Mouse (Mus musculus) midbrain, postnatal 0 days (tissue): Measurements from ENCODE around the gene Zfand4. TPM values are rescaled to one million over a fixed set of nuclear protein-coding genes. Genes with fewer than 3 reads are reported as not detected.
"Not testable (repeated sequence)": the region's sequence is repeated elsewhere in the genome, so short reads cannot be mapped to it uniquely, and the experiment has no call there.

Source experiments
- ATAC-seq: fragments of 200-750 bp; cut with Nextera tagmentation; 2 replicates; pipeline ENCODE4 v1.8.0; 2017; ENCODE audit warnings: moderate number of reproducible peaks, mild to moderate bottlenecking, moderate TSS enrichment, moderate library complexity; ENCODE audit not compliant: low FRiP score
- DNase-seq: peaks from one replicate; pipeline ENCODE4 v3.0.0-alpha.2; 2015; ENCODE audit warnings: low spot score
- H3K27ac ChIP-seq: fragments of 300-500 bp; sonication (generic); 2 replicates; pipeline ENCODE4 v1.5.1; 2014; ENCODE audit warnings: low read depth, mild to moderate bottlenecking, low read length, mixed read lengths
- H3K27me3 ChIP-seq: fragments of 300-500 bp; sonication (generic); 2 replicates; pipeline ENCODE4 v1.6.1; 2014; ENCODE audit warnings: low read length, control low read depth, mixed read lengths; ENCODE audit not compliant: insufficient read depth
- H3K36me3 ChIP-seq: fragments of 300-500 bp; sonication (generic); 2 replicates; pipeline ENCODE4 v1.6.1; 2014; ENCODE audit warnings: low read length, control low read depth, mixed read lengths; ENCODE audit not compliant: insufficient read depth
- H3K4me1 ChIP-seq: fragments of 300-500 bp; sonication (generic); 2 replicates; pipeline ENCODE4 v1.6.1; 2014; ENCODE audit warnings: mild to moderate bottlenecking, control low read depth, antibody characterized with exemption, low read length, mixed read lengths; ENCODE audit not compliant: insufficient read depth
- H3K4me2 ChIP-seq: fragments of 300-500 bp; sonication (generic); 2 replicates; pipeline ENCODE4 v1.6.1; 2014; ENCODE audit warnings: low read depth, mild to moderate bottlenecking, low read length, mixed read lengths; ENCODE audit not compliant: poor library complexity, severe bottlenecking
- H3K4me3 ChIP-seq: fragments of 300-500 bp; sonication (generic); 2 replicates; pipeline ENCODE4 v1.5.1; 2014; ENCODE audit warnings: low read depth, mild to moderate bottlenecking, low read length, moderate library complexity
- H3K9ac ChIP-seq: fragments of 300-500 bp; sonication (generic); replicated peaks from 2 replicates; pipeline ENCODE4 v1.6.1; 2014; ENCODE audit warnings: mild to moderate bottlenecking, low read length, moderate library complexity, mixed read lengths; ENCODE audit not compliant: poor library complexity, severe bottlenecking
- H3K9me3 ChIP-seq: fragments of 300-500 bp; sonication (generic); 2 replicates; pipeline ENCODE4 v1.6.1; 2016; ENCODE audit warnings: low read length, control low read depth
- CTCF ChIP-seq: IDR thresholded peaks from 2 replicates; pipeline ENCODE4 v1.5.1; 2016; ENCODE audit warnings: antibody characterized with exemption, mild to moderate bottlenecking
- WGBS: fragments of 180-500 bp; shearing (Covaris S2); extraction: QIAGEN DNeasy Blood & Tissue Kit; methylation state at CpG from one replicate; pipeline ENCODE4 v1.1.7; 2014; 5-methylcytosine and 5-hydroxymethylcytosine counted together
- polyA plus RNA-seq: library from polyadenylated mRNA; unstranded; fragments of >200 nt; fragmentation: Nextera tagmentation; extraction: Ambion mirVana; gene quantifications from 2 replicates; pipeline ENCODE4 v1.2.1, GENCODE M21; 2015
- total RNA-seq: library from RNA; depleted of rRNA; stranded (reverse); fragments of >200 nt; gene quantifications from 2 replicates; pipeline ENCODE4 v1.2.3, GENCODE M21; 2014

Gene Zfand4
- total and polyA plus RNA-seq, 2 experiments from 2014 or later = 5.8 TPM

- no peak for ATAC-seq
- H3K27ac ChIP-seq = no peak overlapping the region
- no peaks in the 10 kb centered on the region for H3K9me3 ChIP-seq
- no peak overlapping the region for H3K4me3 ChIP-seq
- no peaks in the 10 kb centered on the region for H3K27me3 ChIP-seq
- H3K4me2 ChIP-seq = no peak overlapping the region
- no peaks in the 10 kb centered on the region for H3K4me1 ChIP-seq
- WGBS = 72% methylated on average over 2 of the region's 2 CpGs
- no peak for DNase-seq
- no peaks in the 10 kb centered on the region for H3K36me3 ChIP-seq
- no peak for TF ChIP-seq CTCF
- no peak overlapping the region for H3K9ac ChIP-seq
These were observed 83.9 kb downstream of the Zfand4 start for GRCm38 (mm10) chr6:116347953-116348352.

DNA sequence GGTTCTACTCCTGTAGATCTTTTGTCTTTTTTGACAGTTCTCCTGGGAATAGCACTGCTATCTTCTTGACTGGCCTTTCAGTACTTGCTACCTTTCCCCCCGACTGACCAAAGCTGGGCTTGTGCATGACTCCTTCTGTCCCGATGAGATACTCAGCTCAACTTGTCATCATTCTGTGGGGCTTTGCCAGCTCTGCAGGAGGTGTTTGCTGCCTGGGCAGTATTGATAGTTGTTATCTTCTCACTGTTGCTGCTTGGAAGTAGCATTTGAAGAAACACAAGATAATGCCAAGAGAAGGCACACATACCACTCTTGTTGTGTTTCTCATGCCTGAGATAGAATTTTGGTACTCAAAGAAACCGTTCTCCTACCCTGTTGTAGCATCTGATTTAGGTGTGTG, 86.0 kb downstream of the Zfand4 start:
- Histone ChIP-seq H3K4me3 (no peak overlapping the region), H3K36me3 (no peaks in the 10 kb centered on the region), H3K9ac (no peak overlapping the region), H3K27me3 (no peaks in the 10 kb centered on the region), H3K9me3 (no peaks in the 10 kb centered on the region), H3K4me1 (no peaks in the 10 kb centered on the region), H3K4me2 (no peak overlapping the region), H3K27ac (no peak overlapping the region)
- TF ChIP-seq CTCF = no peak
- 81% methylated on average over 3 of the region's 3 CpGs for WGBS
- DNase-seq (no peak), ATAC-seq (no peak)

- no peaks in the 10 kb centered on the region for H3K27me3 ChIP-seq
- H3K4me1 ChIP-seq = no peaks in the 10 kb centered on the region
- H3K4me2 ChIP-seq = no peak overlapping the region
- no peak overlapping the region for H3K27ac ChIP-seq
- H3K36me3 ChIP-seq = no peaks in the 10 kb centered on the region
- no peak for ATAC-seq
- H3K9ac ChIP-seq = no peak overlapping the region
- no peaks in the 10 kb centered on the region for H3K9me3 ChIP-seq
- no peak overlapping the region for H3K4me3 ChIP-seq
- TF ChIP-seq CTCF = no peak
- DNase-seq = no peak
- 87% methylated on average over 6 of the region's 6 CpGs for WGBS
These were observed 86.6 kb downstream of the Zfand4 start for GRCm38 (mm10) chr6:116350643-116351042.

GRCm38 (mm10) chr6:116351534-116351933, 87.5 kb downstream of the Zfand4 start:
- Histone ChIP-seq H3K9ac (no peak overlapping the region), H3K27me3 (no peaks in the 10 kb centered on the region), H3K4me2 (no peak overlapping the region), H3K4me1 (no peaks in the 10 kb centered on the region), H3K9me3 (no peaks in the 10 kb centered on the region), H3K27ac (no peak overlapping the region), H3K4me3 (no peak overlapping the region), H3K36me3 (no peaks in the 10 kb centered on the region)
- no peak for TF ChIP-seq CTCF
- 79% methylated on average over 4 of the region's 4 CpGs for WGBS
- DNase-seq (no peak), ATAC-seq (no peak)

DNA sequence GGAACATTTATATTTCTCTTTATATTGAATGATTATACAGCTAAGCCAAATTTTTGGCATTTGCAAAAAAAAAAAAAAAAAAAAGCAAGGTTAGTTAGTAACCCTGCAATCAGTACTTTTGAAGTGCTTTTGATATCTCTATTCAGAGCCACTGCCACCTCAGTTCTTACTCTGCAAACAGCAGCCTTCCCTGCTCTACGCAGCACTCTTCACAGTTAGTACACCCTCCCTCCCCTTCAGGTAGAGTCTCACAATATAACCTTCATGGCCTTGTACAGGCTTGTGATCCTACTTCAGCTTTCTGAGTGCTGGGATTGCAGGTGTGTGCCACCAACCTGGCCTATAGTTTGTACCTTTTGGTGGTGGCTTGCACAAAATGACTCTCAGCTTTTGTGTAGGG, 89.4 kb downstream of the Zfand4 start:
- TF ChIP-seq CTCF = no peak
- no peaks in the 10 kb centered on the region for H3K36me3 ChIP-seq
- H3K9ac ChIP-seq = no peak overlapping the region
- H3K9me3 ChIP-seq = no peaks in the 10 kb centered on the region
- no peaks in the 10 kb centered on the region for H3K27me3 ChIP-seq
- no peak for DNase-seq
- ATAC-seq = no peak
- no peak overlapping the region for H3K4me3 ChIP-seq
- no peaks in the 10 kb centered on the region for H3K4me1 ChIP-seq
- H3K27ac ChIP-seq = no peak overlapping the region
- no peak overlapping the region for H3K4me2 ChIP-seq
- 100% methylated on average over 1 of the region's 1 CpGs for WGBS

- H3K36me3 ChIP-seq, ATAC-seq, H3K27ac ChIP-seq, H3K4me1 ChIP-seq, H3K4me2 ChIP-seq, DNase-seq, H3K27me3 ChIP-seq, H3K9me3 ChIP-seq, H3K4me3 ChIP-seq, H3K9ac ChIP-seq: not testable (repeated sequence)
- 78% methylated on average over 8 of the region's 8 CpGs for WGBS
These were observed 92.4 kb downstream of the Zfand4 start for GRCm38 (mm10) chr6:116356311-116356947.
